Mouse (Mus musculus): ENCODE measurements around the gene Mrps18b. TPM values are rescaled to one million over a fixed set of nuclear protein-coding genes. Genes with fewer than 3 reads are reported as not detected.

The Mrps18b gene
- polyA plus RNA-seq, 1 experiment from 2014 or later, result 56.6 TPM

GRCm38 (mm10) chr17:35868961-35869345, 47.2 kb downstream of the Mrps18b start:
- 7% methylated on average over 7 of the region's 7 CpGs for WGBS
- H3K9ac ChIP-seq, result peak overlapping the region; percentile 89
- peaks cover 32% of the 10 kb centered on the region for H3K36me3 ChIP-seq (replicated peaks)
- no peak for ATAC-seq (ENCODE audit: low FRiP score)
- H3K27ac ChIP-seq, result peak overlapping the region; percentile 70; the same call in 1 of the 2 replicates
- peaks cover 5% of the 10 kb centered on the region; the same call in 1 of the 2 replicates for H3K9me3 ChIP-seq
- H3K27me3 ChIP-seq, result no peaks in the 10 kb centered on the region
- H3K4me3 ChIP-seq (replicated peaks), result peak overlapping the region; percentile 73
- H3K4me2 ChIP-seq, result peak overlapping the region; percentile 77
- H3K4me1 ChIP-seq, result peaks cover 74% of the 10 kb centered on the region

- WGBS, result 43% methylated on average over 17 of the region's 17 CpGs
- Histone ChIP-seq H3K9me3 (peaks cover 5% of the 10 kb centered on the region; the same call in 1 of the 2 replicates), H3K27me3 (no peaks in the 10 kb centered on the region), H3K9ac (peak overlapping the region; percentile 89), H3K4me1 (peaks cover 68% of the 10 kb centered on the region), H3K4me2 (peak overlapping the region; percentile 77), H3K4me3 (replicated peaks) (peak overlapping the region; percentile 73), H3K27ac (peak overlapping the region; percentile 97), H3K36me3 (replicated peaks) (peaks cover 31% of the 10 kb centered on the region)
- ATAC-seq (ENCODE audit: low FRiP score), result no peak
Observed at GRCm38 (mm10) chr17:35868165-35868820, 47.9 kb downstream of the Mrps18b start.

- Histone ChIP-seq H3K9me3 (peaks cover 5% of the 10 kb centered on the region; the same call in 1 of the 2 replicates), H3K27ac (peak overlapping the region; percentile 97), H3K4me1 (peaks cover 63% of the 10 kb centered on the region), H3K27me3 (no peaks in the 10 kb centered on the region), H3K36me3 (replicated peaks) (peaks cover 26% of the 10 kb centered on the region), H3K4me2 (peak overlapping the region; percentile 77), H3K4me3 (replicated peaks) (peak overlapping the region; percentile 73), H3K9ac (peak overlapping the region; percentile 89)
- no peak for ATAC-seq (ENCODE audit: low FRiP score)
- WGBS, result 11% methylated on average over 26 of the region's 26 CpGs
Observed at GRCm38 (mm10) chr17:35866911-35867890, 49.0 kb downstream of the Mrps18b start.

- Histone ChIP-seq H3K4me2 (peak overlapping the region; percentile 77), H3K27me3 (no peaks in the 10 kb centered on the region), H3K9ac (peak overlapping the region; percentile 89), H3K9me3 (peaks cover 4% of the 10 kb centered on the region; the same call in 1 of the 2 replicates), H3K4me3 (replicated peaks) (peak overlapping the region; percentile 73), H3K4me1 (peaks cover 63% of the 10 kb centered on the region), H3K27ac (peak overlapping the region; percentile 97), H3K36me3 (replicated peaks) (peaks cover 23% of the 10 kb centered on the region)
- ATAC-seq (ENCODE audit: low FRiP score), result peak; percentile 45
- 0% methylated on average over 38 of the region's 38 CpGs for WGBS
Observed at GRCm38 (mm10) chr17:35866281-35866831, 49.8 kb downstream of the Mrps18b start.

- H3K9ac ChIP-seq, result peak within 1 kb of the TSS; percentile 89
- peak within 1 kb of the TSS; percentile 73 for H3K4me3 ChIP-seq (replicated peaks)
- WGBS, result under 1% methylated on average over 46 of the region's 48 CpGs
- H3K27me3 ChIP-seq, result no peaks in the 10 kb centered on the region
- H3K36me3 ChIP-seq (replicated peaks), result peaks cover 16% of the 10 kb centered on the region
- H3K4me2 ChIP-seq, result peak within 1 kb of the TSS; percentile 77
- H3K27ac ChIP-seq, result peak within 1 kb of the TSS; percentile 97
- ATAC-seq (ENCODE audit: low FRiP score), result peak; percentile 75
- H3K4me1 ChIP-seq, result peaks cover 64% of the 10 kb centered on the region
- no peaks in the 10 kb centered on the region for H3K9me3 ChIP-seq
Observed at GRCm38 (mm10) chr17:35865481-35866280, 50.5 kb downstream of the Mrps18b start, which contains the start of gene Ppp1r18. Ppp1r18 (plus strand) TSS chr17:35865593.

- Histone ChIP-seq H3K9me3 (no peaks in the 10 kb centered on the region), H3K4me3 (replicated peaks) (peak overlapping the region; percentile 73), H3K4me2 (peak overlapping the region; percentile 77), H3K27ac (peak overlapping the region; percentile 97), H3K9ac (peak overlapping the region; percentile 89), H3K36me3 (replicated peaks) (peaks cover 8% of the 10 kb centered on the region; the same call in 1 of the 2 replicates), H3K27me3 (no peaks in the 10 kb centered on the region), H3K4me1 (peaks cover 59% of the 10 kb centered on the region)
- no peak for ATAC-seq (ENCODE audit: low FRiP score)
- WGBS, result 23% methylated on average over 10 of the region's 10 CpGs
Observed at GRCm38 (mm10) chr17:35864832-35865353, 51.3 kb downstream of the Mrps18b start.

GRCm38 (mm10) chr17:35861198-35861857, 54.9 kb downstream of the Mrps18b start, which contains the start of gene Nrm:
Nrm (plus strand) TSS chr17:35861318.
- Histone ChIP-seq H3K9me3 (no peaks in the 10 kb centered on the region), H3K4me3 (replicated peaks) (peak within 1 kb of the TSS; percentile 52), H3K9ac (peak within 1 kb of the TSS; percentile 65), H3K4me2 (peak within 1 kb of the TSS; percentile 62), H3K36me3 (replicated peaks) (peaks cover 20% of the 10 kb centered on the region), H3K27me3 (no peaks in the 10 kb centered on the region), H3K4me1 (peaks cover 26% of the 10 kb centered on the region), H3K27ac (peak within 1 kb of the TSS; percentile 91)
- ATAC-seq (ENCODE audit: low FRiP score), result peak; percentile 92
- WGBS, result under 1% methylated on average over 47 of the region's 47 CpGs

GRCm38 (mm10) chr17:35860831-35861197, 55.4 kb downstream of the Mrps18b start:
- 5% methylated on average over 12 of the region's 12 CpGs for WGBS
- peaks cover 26% of the 10 kb centered on the region for H3K4me1 ChIP-seq
- ATAC-seq (ENCODE audit: low FRiP score), result peak; percentile 0; the same call in 1 of the 2 replicates

More at GRCm38 (mm10) chr17:35860831-35861197, 55.4 kb downstream of the Mrps18b start:
- H3K36me3 ChIP-seq (replicated peaks), result peaks cover 21% of the 10 kb centered on the region
- H3K4me2 ChIP-seq, result peak overlapping the region; percentile 62
- H3K9me3 ChIP-seq, result no peaks in the 10 kb centered on the region
- peak overlapping the region; percentile 65 for H3K9ac ChIP-seq
- H3K4me3 ChIP-seq (replicated peaks), result peak overlapping the region; percentile 52
- peak overlapping the region; percentile 91 for H3K27ac ChIP-seq
- H3K27me3 ChIP-seq, result no peaks in the 10 kb centered on the region

All from forebrain, embryonic 12.5 days (tissue).